22 mouse cellular contexts compared by ENCODE assay signal in genomic region chr3:108064672-108065071, GRCm38 (mm10). TPM values are rescaled to one million over a fixed set of nuclear protein-coding genes. Genes with fewer than 3 reads are reported as not detected.
DNase-seq lines count a peak whose midpoint lies in the region; ATAC-seq lines count a peak whose summit lies in the region.
"Had no signal": no experiment of that assay in that cellular context is flagged by ENCODE, and none has a peak within 500 bp of the region (broad histone marks: within the 10 kb centered on the region; RNA-seq: fewer than 3 reads in every experiment).

No protein-coding gene starts in this region.

- no peak overlapping the region for H3K4me3 ChIP-seq in limb, embryonic 12.5 days (replicated peaks)
- no peak overlapping the region for H3K4me3 ChIP-seq in limb, embryonic 10.5 days
- H3K4me3 ChIP-seq in midbrain, embryonic 10.5 days: no peak overlapping the region
- H3K4me3 ChIP-seq in midbrain, embryonic 14.5 days (replicated peaks; ENCODE audit: low read depth, low read length): no peak overlapping the region
- H3K4me3 ChIP-seq: embryonic facial prominence, embryonic 12.5 days; forebrain, embryonic 15.5 days; heart, embryonic 13.5 days; hindbrain, embryonic 12.5 days had no signal

- H3K36me3 ChIP-seq in limb, embryonic 12.5 days: no peaks in the 10 kb centered on the region
- H3K36me3 ChIP-seq in limb, embryonic 10.5 days: no peaks in the 10 kb centered on the region
- no peaks in the 10 kb centered on the region for H3K36me3 ChIP-seq in midbrain, embryonic 10.5 days
- no peaks in the 10 kb centered on the region for H3K36me3 ChIP-seq in midbrain, embryonic 14.5 days (ENCODE audit: control insufficient read depth, insufficient read depth, low read length)
- H3K36me3 ChIP-seq: embryonic facial prominence, embryonic 12.5 days; forebrain, embryonic 15.5 days; heart, embryonic 13.5 days; hindbrain, embryonic 12.5 days had no signal

- H3K4me1 ChIP-seq in limb, embryonic 12.5 days (replicated peaks): peaks cover 3% of the 10 kb centered on the region; the same call in 1 of the 2 replicates
- peaks cover 9% of the 10 kb centered on the region; the same call in 1 of the 2 replicates for H3K4me1 ChIP-seq in limb, embryonic 10.5 days
- H3K4me1 ChIP-seq in midbrain, embryonic 10.5 days: 0 out of 2 replicates have a peak, but pooled peaks cover 3% of the 10 kb centered on the region
- H3K4me1 ChIP-seq in midbrain, embryonic 14.5 days (ENCODE audit: control insufficient read depth, insufficient read depth, low read length): no peaks in the 10 kb centered on the region
- H3K4me1 ChIP-seq: embryonic facial prominence, embryonic 12.5 days; forebrain, embryonic 15.5 days; hindbrain, embryonic 12.5 days had no signal

- ATAC-seq in limb, embryonic 12.5 days (ENCODE audit: insufficient number of reproducible peaks, insufficient read depth, low FRiP score, low TSS enrichment, low read depth): no peak
- no peak for ATAC-seq in midbrain, embryonic 14.5 days (ENCODE audit: low FRiP score, low TSS enrichment)
- ATAC-seq: activated CD4-positive, CD25-positive, alpha-beta regulatory T cell, adult 4 months; forebrain, embryonic 15.5 days; hindbrain, embryonic 16.5 days; inflammation-experienced regulatory T-cells, adult 6 months; Patski had no signal

- intact Hi-C loops in heart, postnatal 10 days (cut with DNase I): loop anchor here (5.0 kb wide), 3 partner anchors 47 to 367 kb away; partner anchors contain the start of genes Ahcyl1, Gstm1 and Gstm6

- H3K27me3 ChIP-seq in limb, embryonic 12.5 days: no peaks in the 10 kb centered on the region
- no peaks in the 10 kb centered on the region for H3K27me3 ChIP-seq in limb, embryonic 10.5 days (ENCODE audit: low read depth, poor library complexity, severe bottlenecking)
- no peaks in the 10 kb centered on the region for H3K27me3 ChIP-seq in midbrain, embryonic 10.5 days (ENCODE audit: low read depth, poor library complexity, severe bottlenecking)
- H3K27me3 ChIP-seq in midbrain, embryonic 14.5 days (ENCODE audit: control insufficient read depth, insufficient read depth, low read length): no peaks in the 10 kb centered on the region
- H3K27me3 ChIP-seq: CH12.LX; forebrain, embryonic 15.5 days; heart, embryonic 13.5 days; hindbrain, embryonic 12.5 days; Patski had no signal

- H3K9ac ChIP-seq in limb, embryonic 12.5 days (replicated peaks): peak overlapping the region; percentile 27; the same call in 1 of the 2 replicates
- no peak overlapping the region for H3K9ac ChIP-seq in midbrain, embryonic 14.5 days (replicated peaks; ENCODE audit: low read length)
- H3K9ac ChIP-seq: embryonic facial prominence, embryonic 12.5 days; forebrain, embryonic 15.5 days; heart, embryonic 13.5 days; hindbrain, embryonic 12.5 days had no signal

- H3K27ac ChIP-seq in limb, embryonic 12.5 days: no peak overlapping the region
- no peak overlapping the region for H3K27ac ChIP-seq in limb, embryonic 10.5 days
- 0 out of 2 replicates have a peak overlapping the region, but pooled peaks have one; percentile 1 for H3K27ac ChIP-seq in midbrain, embryonic 10.5 days (replicated peaks)
- H3K27ac ChIP-seq in midbrain, embryonic 14.5 days (replicated peaks; ENCODE audit: low read depth, low read length): no peak overlapping the region
- H3K27ac ChIP-seq: embryonic facial prominence, embryonic 12.5 days; forebrain, embryonic 15.5 days; heart, embryonic 13.5 days; hindbrain, embryonic 12.5 days had no signal

- DNase-seq in heart, adult 11 months: peak; percentile 87
- DNase-seq in heart, postnatal 10 days: no peak
- no peak for DNase-seq in limb, embryonic 10.5 days (ENCODE audit: low spot score)
- no peak for DNase-seq in midbrain, embryonic 10.5 days (ENCODE audit: low spot score)
- DNase-seq in midbrain, embryonic 14.5 days: no peak
- DNase-seq in urinary bladder, postnatal 10 days (ENCODE audit: low spot score): no peak
- DNase-seq: adrenal gland, adult 8-10 months; cerebellum, adult 11-12 months; cerebellum, adult 9-10 months; cerebellum, postnatal 25 days; gastrocnemius, postnatal 10 days; heart, postnatal 14 days had no signal

- no peak overlapping the region for H3K4me2 ChIP-seq in limb, embryonic 12.5 days
- no peak overlapping the region for H3K4me2 ChIP-seq in midbrain, embryonic 14.5 days (ENCODE audit: low read length)
- H3K4me2 ChIP-seq: embryonic facial prominence, embryonic 12.5 days; forebrain, embryonic 15.5 days; heart, embryonic 13.5 days; hindbrain, embryonic 12.5 days had no signal

- no peaks in the 10 kb centered on the region for H3K9me3 ChIP-seq in limb, embryonic 12.5 days
- no peaks in the 10 kb centered on the region for H3K9me3 ChIP-seq in limb, embryonic 10.5 days (replicated peaks)
- H3K9me3 ChIP-seq in midbrain, embryonic 10.5 days (replicated peaks): no peaks in the 10 kb centered on the region
- H3K9me3 ChIP-seq in midbrain, embryonic 14.5 days (ENCODE audit: control insufficient read depth, low read length): no peaks in the 10 kb centered on the region
- H3K9me3 ChIP-seq: embryonic facial prominence, embryonic 12.5 days; forebrain, embryonic 15.5 days; heart, embryonic 13.5 days; hindbrain, embryonic 12.5 days had no signal

- 67% methylated on average over 4 of the region's 4 CpGs for WGBS in limb, embryonic 12.5 days
- WGBS in limb, embryonic 10.5 days: 80% methylated on average over 4 of the region's 4 CpGs
- WGBS in midbrain, embryonic 10.5 days: 80% methylated on average over 4 of the region's 4 CpGs
- WGBS in midbrain, embryonic 14.5 days: 78% methylated on average over 4 of the region's 4 CpGs

RNA-seq across cellular contexts. Expression of gene Gstm4, which starts 20.0 kb away (rescaled TPM):
- total RNA-seq in heart, postnatal 10 days (2021): 10 to 100 TPM; 11.1 to 13.3 TPM
- 16.3 and 17.4 TPM in 2 replicates for polyA plus RNA-seq in limb, embryonic 12.5 days (2016; fragmentation: Nextera tagmentation; extraction: Ambion mirVana)
- 11.6 and 15.1 TPM in 2 replicates for polyA plus RNA-seq in limb, embryonic 10.5 days (2016; fragmentation: Nextera tagmentation; extraction: Ambion mirVana)
- 12.4 and 14.1 TPM in 2 replicates for polyA plus RNA-seq in midbrain, embryonic 10.5 days (2016; fragmentation: Nextera tagmentation; extraction: Ambion mirVana)
- 16.0 and 17.5 TPM in 2 replicates for polyA plus RNA-seq in midbrain, embryonic 14.5 days (2014; fragmentation: Nextera tagmentation; extraction: Ambion mirVana)

RNA-seq across cellular contexts. Expression of gene Ampd2, which starts 21.8 kb away (rescaled TPM):
- 10 to 100 TPM; 12.2 to 14.7 TPM for total RNA-seq in heart, postnatal 10 days (2021)
- polyA plus RNA-seq in limb, embryonic 12.5 days (2016; fragmentation: Nextera tagmentation; extraction: Ambion mirVana): 51.5 and 51.7 TPM in 2 replicates
- polyA plus RNA-seq in limb, embryonic 10.5 days (2016; fragmentation: Nextera tagmentation; extraction: Ambion mirVana): 68.8 and 69.7 TPM in 2 replicates
- polyA plus RNA-seq in midbrain, embryonic 10.5 days (2016; fragmentation: Nextera tagmentation; extraction: Ambion mirVana): 60.0 and 63.8 TPM in 2 replicates
- 45.9 and 53.3 TPM in 2 replicates for polyA plus RNA-seq in midbrain, embryonic 14.5 days (2014; fragmentation: Nextera tagmentation; extraction: Ambion mirVana)

RNA-seq across cellular contexts. Expression of gene Gnat2, which starts 27.9 kb away (rescaled TPM):
- under 1 TPM in 1 of 2 experiments, not detected in 1; 0.38 TPM for total RNA-seq in heart, postnatal 10 days (2021)
- 0.55 and 0.69 TPM in 2 replicates for polyA plus RNA-seq in limb, embryonic 12.5 days (2016; fragmentation: Nextera tagmentation; extraction: Ambion mirVana)
- 1.6 and 2.4 TPM in 2 replicates for polyA plus RNA-seq in limb, embryonic 10.5 days (2016; fragmentation: Nextera tagmentation; extraction: Ambion mirVana)
- 0.72 and 1.5 TPM in 2 replicates for polyA plus RNA-seq in midbrain, embryonic 10.5 days (2016; fragmentation: Nextera tagmentation; extraction: Ambion mirVana)
- 0.13 and 0.30 TPM in 2 replicates for polyA plus RNA-seq in midbrain, embryonic 14.5 days (2014; fragmentation: Nextera tagmentation; extraction: Ambion mirVana)
- polyA plus RNA-seq: activated CD4-positive, CD25-positive, alpha-beta regulatory T cell, adult 4 months; inflammation-experienced regulatory T-cells, adult 6 months had no signal

RNA-seq across cellular contexts. Expression of gene Gstm1, which starts 46.9 kb away (rescaled TPM):
- total RNA-seq in heart, postnatal 10 days (2021): 10 to 100 TPM; 61.4 to 76.3 TPM
- polyA plus RNA-seq in limb, embryonic 12.5 days (2016; fragmentation: Nextera tagmentation; extraction: Ambion mirVana): 38.3 and 38.9 TPM in 2 replicates
- polyA plus RNA-seq in limb, embryonic 10.5 days (2016; fragmentation: Nextera tagmentation; extraction: Ambion mirVana): 27.5 and 27.8 TPM in 2 replicates
- 34.1 and 35.0 TPM in 2 replicates for polyA plus RNA-seq in midbrain, embryonic 10.5 days (2016; fragmentation: Nextera tagmentation; extraction: Ambion mirVana)
- 58.9 and 87.2 TPM in 2 replicates for polyA plus RNA-seq in midbrain, embryonic 14.5 days (2014; fragmentation: Nextera tagmentation; extraction: Ambion mirVana)
